Mouse (Mus musculus) heart, embryonic 14.5 days (tissue): ENCODE data around the gene Cadm4. TPM values are rescaled to one million over a fixed set of nuclear protein-coding genes. Genes with fewer than 3 reads are reported as not detected.
A peak's percentile ranks its signal among the peaks of the same experiment; 100 is the strongest.

Source experiments
- ATAC-seq: fragments of 200-750 bp; cut with Nextera tagmentation; 2 replicates; pipeline ENCODE4 v1.8.0; 2017; ENCODE audit warnings: low read depth, moderate TSS enrichment; ENCODE audit not compliant: insufficient number of reproducible peaks, insufficient read depth, low FRiP score
- H3K27ac ChIP-seq, 2 experiments: fragments of 200-500 bp in 1 of 2; fragments of 300-500 bp in 1 of 2; sonication (generic) in 1 of 2; replicated peaks in 1 of 2; 2 replicates each; pipeline ENCODE4 v1.5.1; 2012 to 2014; ENCODE audit warnings: low read depth in 2 of 2, low read length in 2 of 2, control low read depth in 1 of 2, mild to moderate bottlenecking in 1 of 2, mixed read lengths in 1 of 2; ENCODE audit not compliant: control insufficient read depth in 1 of 2, insufficient read depth in 1 of 2
- H3K27me3 ChIP-seq: fragments of 300-500 bp; sonication (generic); 2 replicates; pipeline ENCODE4 v1.6.1; 2014; ENCODE audit warnings: mild to moderate bottlenecking, low read length, control low read depth; ENCODE audit not compliant: control insufficient read depth, insufficient read depth
- H3K36me3 ChIP-seq: fragments of 300-500 bp; sonication (generic); 2 replicates; pipeline ENCODE4 v1.6.1; 2014; ENCODE audit warnings: mild to moderate bottlenecking, control low read depth, low read length, mixed read lengths; ENCODE audit not compliant: control insufficient read depth, insufficient read depth
- H3K4me1 ChIP-seq, 2 experiments: fragments of 200-500 bp in 1 of 2; fragments of 300-500 bp in 1 of 2; sonication (generic) in 1 of 2; 2 replicates each; pipeline ENCODE4 v1.6.1; 2012 to 2014; ENCODE audit warnings: low read length in 2 of 2, control low read depth in 1 of 2, mixed read lengths in 1 of 2; ENCODE audit not compliant: control insufficient read depth in 2 of 2, insufficient read depth in 2 of 2
- H3K4me2 ChIP-seq: fragments of 300-500 bp; sonication (generic); 2 replicates; pipeline ENCODE4 v1.6.1; 2014; ENCODE audit warnings: mild to moderate bottlenecking, low read length
- H3K4me3 ChIP-seq, 2 experiments: fragments of 200-500 bp in 1 of 2; fragments of 300-500 bp in 1 of 2; sonication (generic) in 1 of 2; 2 replicates each; pipeline ENCODE4 v1.5.1; 2012 to 2014; ENCODE audit warnings: low read length in 2 of 2, mild to moderate bottlenecking in 2 of 2, control low read depth in 1 of 2, low read depth in 1 of 2, moderate library complexity in 1 of 2; ENCODE audit not compliant: control insufficient read depth in 1 of 2, insufficient read depth in 1 of 2
- H3K9ac ChIP-seq: fragments of 300-500 bp; sonication (generic); 2 replicates; pipeline ENCODE4 v1.6.1; 2014; ENCODE audit warnings: mild to moderate bottlenecking, low read length
- H3K9me3 ChIP-seq: fragments of 300-500 bp; sonication (generic); 2 replicates; pipeline ENCODE4 v1.6.1; 2016; ENCODE audit warnings: low read length, control low read depth; ENCODE audit not compliant: control insufficient read depth
- WGBS: fragments of 180-500 bp; shearing (Covaris S2); extraction: QIAGEN DNeasy Blood & Tissue Kit; methylation state at CpG from one replicate; pipeline ENCODE4 v1.1.7; 2014; 5-methylcytosine and 5-hydroxymethylcytosine counted together
- polyA plus RNA-seq: library from polyadenylated mRNA; unstranded; fragments of >200 nt; fragmentation: Nextera tagmentation; extraction: Ambion mirVana; gene quantifications from 2 replicates; pipeline ENCODE4 v1.2.1, GENCODE M21; 2014

Cadm4 gene
- polyA plus RNA-seq, 1 experiment from 2014 or later: 0.47 TPM

GRCm38 (mm10) chr7:24485481-24485880, 3.7 kb downstream of the Cadm4 start:
- Histone ChIP-seq H3K9me3 (no peaks in the 10 kb centered on the region), H3K4me1 (peaks cover 0 to 10% of the 10 kb centered on the region in 2 experiments; a peak in 1 of 4 replicates), H3K4me3 (no peak overlapping the region), H3K27ac (no peak overlapping the region), H3K27me3 (peaks cover 33% of the 10 kb centered on the region), H3K4me2 (no peak overlapping the region), H3K36me3 (no peaks in the 10 kb centered on the region), H3K9ac (no peak overlapping the region)
- ATAC-seq: no peak
- 66% methylated on average over 9 of the region's 9 CpGs for WGBS

- Histone ChIP-seq H3K9ac (no peak overlapping the region), H3K4me1 (peaks cover 0 to 4% of the 10 kb centered on the region in 2 experiments; a peak in 1 of 4 replicates), H3K27me3 (peaks cover 21% of the 10 kb centered on the region), H3K9me3 (no peaks in the 10 kb centered on the region), H3K36me3 (no peaks in the 10 kb centered on the region), H3K4me2 (no peak overlapping the region), H3K4me3 (no peak overlapping the region), H3K27ac (no peak overlapping the region)
- ATAC-seq: no peak; the same call in 1 of the 2 replicates
- 73% methylated on average over 9 of the region's 9 CpGs for WGBS
Observed at GRCm38 (mm10) chr7:24486654-24487130, 4.9 kb downstream of the Cadm4 start.

DNA sequence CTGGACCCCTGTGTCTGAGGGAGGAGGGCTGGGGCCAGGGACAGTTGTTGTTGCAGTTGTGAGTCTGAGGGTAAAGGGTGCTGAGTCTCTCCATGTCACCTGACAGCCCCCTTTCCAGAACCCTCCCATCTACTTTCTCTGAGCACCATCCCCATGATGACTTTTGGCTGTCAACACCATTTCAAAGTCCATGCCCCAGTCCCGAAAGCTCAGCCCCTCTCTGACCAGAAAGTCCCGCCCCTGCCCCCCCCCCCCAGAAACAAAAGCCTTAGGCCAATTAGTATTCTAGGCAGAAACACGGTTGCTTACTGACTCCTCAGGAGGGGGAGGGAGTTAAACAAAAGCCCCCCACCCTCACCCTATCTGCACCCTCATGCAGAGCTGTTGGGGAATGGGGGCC, 5.6 kb downstream of the Cadm4 start:
- Histone ChIP-seq H3K9me3 (no peaks in the 10 kb centered on the region), H3K4me1 (no peaks in the 10 kb centered on the region), H3K27ac (no peak overlapping the region), H3K4me2 (no peak overlapping the region), H3K27me3 (peaks cover 21% of the 10 kb centered on the region), H3K36me3 (no peaks in the 10 kb centered on the region), H3K4me3 (no peak overlapping the region), H3K9ac (no peak overlapping the region)
- WGBS: 22% methylated on average over 3 of the region's 3 CpGs
- no peak for ATAC-seq

DNA sequence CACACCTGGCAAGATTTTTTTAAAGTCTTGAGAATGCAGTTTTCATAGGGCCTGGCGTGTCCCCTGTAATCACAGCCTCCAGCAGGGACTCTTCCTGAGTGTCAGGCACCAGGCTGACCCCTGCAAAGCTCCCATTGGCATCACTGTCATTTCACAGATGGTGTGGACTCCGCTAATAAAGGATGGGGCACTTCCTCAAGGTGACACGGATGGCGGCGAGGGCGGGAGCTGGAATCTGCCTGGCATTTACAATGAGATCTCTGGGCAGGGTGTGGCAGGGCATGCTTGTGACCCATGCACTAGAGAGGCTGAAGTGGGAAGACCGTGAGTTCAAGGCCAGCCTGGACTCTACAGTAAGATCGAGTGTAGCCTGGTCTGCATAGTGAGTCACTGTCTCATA, 6.5 kb downstream of the Cadm4 start:
- Histone ChIP-seq H3K4me2 (no peak overlapping the region), H3K9ac (no peak overlapping the region), H3K9me3 (no peaks in the 10 kb centered on the region), H3K4me3 (no peak overlapping the region), H3K27ac (no peak overlapping the region), H3K4me1 (no peaks in the 10 kb centered on the region), H3K36me3 (no peaks in the 10 kb centered on the region), H3K27me3 (peaks cover 13% of the 10 kb centered on the region; the same call in 1 of the 2 replicates)
- ATAC-seq: no peak
- 79% methylated on average over 8 of the region's 8 CpGs for WGBS

DNA sequence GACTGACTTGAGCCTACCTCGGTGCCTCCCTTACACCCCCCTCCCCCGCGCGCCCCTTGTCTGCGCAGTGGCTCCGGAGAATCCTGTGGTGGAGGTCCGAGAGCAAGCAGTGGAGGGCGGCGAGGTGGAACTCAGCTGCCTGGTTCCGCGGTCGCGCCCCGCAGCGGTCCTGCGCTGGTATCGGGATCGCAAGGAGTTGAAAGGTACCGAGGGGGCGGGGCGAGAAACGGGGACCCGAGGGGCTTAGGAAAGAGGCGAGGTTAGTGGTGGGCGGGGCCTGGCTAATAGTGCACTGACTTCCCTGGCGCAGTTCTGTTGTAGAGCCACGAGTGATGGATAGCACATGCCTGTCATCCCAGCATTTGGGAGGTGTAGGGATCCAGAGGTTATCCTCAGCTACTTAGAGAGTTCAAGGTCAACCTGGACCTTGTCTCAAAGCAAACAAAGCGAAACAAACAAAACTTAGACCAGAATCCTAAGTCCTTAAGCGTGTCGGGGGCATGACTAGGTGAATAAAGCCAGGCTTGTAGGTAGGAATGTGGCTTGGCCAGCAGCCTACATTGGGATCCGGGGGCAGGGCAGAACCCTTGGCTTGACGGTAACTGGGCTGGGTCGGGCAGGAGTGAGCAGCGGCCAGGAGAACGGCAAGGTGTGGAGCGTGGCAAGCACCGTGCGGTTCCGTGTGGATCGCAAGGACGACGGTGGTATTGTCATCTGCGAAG, 18.2 kb downstream of the Cadm4 start:
- no peak for ATAC-seq
- 9% methylated on average over 43 of the region's 43 CpGs for WGBS
- Histone ChIP-seq H3K4me1 (peaks cover 9 to 19% of the 10 kb centered on the region in 2 experiments; a peak in 3 of 4 replicates), H3K4me3 (peak overlapping the region; percentile 30 to 34; a peak in 3 of 4 replicates), H3K27ac (no peak overlapping the region), H3K4me2 (peak overlapping the region; percentile 66), H3K9me3 (peaks cover 5% of the 10 kb centered on the region), H3K9ac (peak overlapping the region; percentile 27), H3K36me3 (no peaks in the 10 kb centered on the region), H3K27me3 (peaks cover 67% of the 10 kb centered on the region)

DNA sequence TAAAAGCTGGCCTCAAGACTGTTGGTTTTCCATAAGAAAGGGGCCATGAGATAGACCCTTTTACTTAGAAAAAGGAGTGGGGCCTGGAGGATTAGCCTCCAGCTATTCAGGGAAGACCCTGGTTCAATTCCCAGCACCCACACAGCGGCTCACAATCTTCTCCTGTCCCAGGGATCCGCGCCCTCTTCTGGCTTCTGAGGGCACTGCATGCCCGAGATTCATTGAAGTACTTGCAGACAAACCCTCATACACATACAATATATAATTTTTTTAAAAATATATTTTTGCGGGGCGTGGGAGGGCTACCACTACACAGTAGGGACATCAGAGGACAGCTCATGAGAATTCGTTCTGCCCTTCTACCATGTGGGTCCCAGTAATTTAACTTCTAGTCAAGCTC, 19.1 kb downstream of the Cadm4 start:
- peaks cover 16 to 28% of the 10 kb centered on the region in 2 experiments for H3K4me1 ChIP-seq
- H3K4me2 ChIP-seq: no peak overlapping the region
- H3K4me3 ChIP-seq: 0 out of 4 replicates have a peak overlapping the region, but pooled peaks of 1 of the 2 experiments have one; percentile 34
- no peak for ATAC-seq
- H3K36me3 ChIP-seq: no peaks in the 10 kb centered on the region
- no peak overlapping the region for H3K9ac ChIP-seq
- peaks cover 5% of the 10 kb centered on the region for H3K9me3 ChIP-seq
- no peak overlapping the region for H3K27ac ChIP-seq
- peaks cover 67% of the 10 kb centered on the region for H3K27me3 ChIP-seq
- 19% methylated on average over 7 of the region's 7 CpGs for WGBS

GRCm38 (mm10) chr7:24501492-24501891, 19.7 kb downstream of the Cadm4 start:
- no peak overlapping the region for H3K9ac ChIP-seq
- 37% methylated on average over 21 of the region's 21 CpGs for WGBS
- no peak for ATAC-seq
- no peaks in the 10 kb centered on the region for H3K36me3 ChIP-seq
- no peak overlapping the region for H3K27ac ChIP-seq
- H3K9me3 ChIP-seq: peaks cover 5% of the 10 kb centered on the region
- H3K4me3 ChIP-seq: no peak overlapping the region
- peaks cover 17 to 31% of the 10 kb centered on the region in 2 experiments for H3K4me1 ChIP-seq
- H3K4me2 ChIP-seq: no peak overlapping the region
- H3K27me3 ChIP-seq: peaks cover 67% of the 10 kb centered on the region
